Mouse (Mus musculus) hindlimb bud, embryonic 11.5 days (tissue): Measurements from ENCODE around the gene Dusp8.

Experiments
- DNase-seq: peaks from one replicate; pipeline ENCODE4 v3.0.0-alpha.2; 2012; ENCODE audit warnings: low read depth, low spot score; ENCODE audit errors: extremely low spot score

The Dusp8 gene

DNA sequence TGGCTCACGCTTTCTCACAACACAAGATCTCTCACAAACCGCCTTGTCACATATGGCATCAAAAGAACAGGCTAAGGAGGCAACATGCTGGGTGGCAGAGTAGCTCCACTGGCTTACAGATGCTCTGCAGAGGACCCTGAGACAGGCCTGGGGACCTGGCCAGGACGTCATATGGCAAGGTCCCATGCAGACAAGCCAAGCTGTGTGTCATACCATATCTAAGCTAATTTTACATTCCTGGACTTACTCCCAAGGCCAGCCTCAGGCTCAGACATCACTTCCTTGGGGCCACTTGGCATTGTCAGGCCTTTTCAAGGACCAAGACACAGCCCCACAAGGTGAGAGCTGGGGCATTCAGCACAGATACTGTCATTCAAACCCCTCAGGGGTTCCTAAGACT, 40.2 kb downstream of the Dusp8 start:
- DNase-seq: no peak

- DNase-seq: no peak
Measured at GRCm38 (mm10) chr7:142050536-142050935, 45.1 kb downstream of the Dusp8 start.

DNA sequence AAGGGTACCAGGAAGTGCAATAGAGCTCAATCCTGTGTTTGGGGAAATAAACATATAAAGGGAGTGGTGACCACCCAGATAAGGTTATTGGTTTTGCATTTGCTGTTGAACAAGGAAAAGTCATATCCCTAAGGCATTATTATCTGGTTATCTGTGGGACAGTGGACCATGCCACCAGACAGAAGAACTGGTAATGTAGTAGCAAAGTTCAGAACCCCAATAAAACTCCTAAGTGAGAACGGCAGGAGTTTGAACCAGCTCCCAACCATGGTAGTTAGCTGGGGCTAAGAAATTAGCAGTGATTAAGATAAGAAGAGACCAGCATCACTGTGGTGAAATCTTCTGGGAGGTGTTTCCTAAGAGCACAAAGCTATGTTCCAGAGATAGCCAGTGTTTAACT, 49.7 kb downstream of the Dusp8 start:
- no peak for DNase-seq

GRCm38 (mm10) chr7:142045344-142045743, 50.3 kb downstream of the Dusp8 start:
- no peak for DNase-seq

DNA sequence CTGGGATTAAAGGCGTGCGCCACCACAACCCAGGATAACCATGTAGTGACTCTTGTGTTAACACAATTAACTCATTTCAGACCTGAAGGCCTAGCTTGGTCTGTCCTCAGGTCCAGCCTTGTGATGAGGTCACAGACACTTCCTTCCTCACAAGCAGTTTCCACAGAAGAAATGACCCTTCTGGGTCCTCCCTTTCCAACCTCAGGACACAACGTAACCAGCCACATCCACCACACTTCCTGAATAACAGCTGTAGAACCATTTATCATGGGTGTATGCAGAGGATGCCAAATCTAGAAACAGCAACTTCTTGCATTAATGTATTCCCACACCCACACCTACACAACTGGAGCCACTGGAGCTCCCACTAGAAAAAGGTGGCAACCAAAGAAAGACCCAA, 54.9 kb downstream of the Dusp8 start:
- no peak for DNase-seq

- DNase-seq: no peak
Measured at GRCm38 (mm10) chr7:142037553-142038170, 58.0 kb downstream of the Dusp8 start.

GRCm38 (mm10) chr7:142035048-142035811, 60.4 kb downstream of the Dusp8 start:
- no peak for DNase-seq

GRCm38 (mm10) chr7:142034198-142034597, 61.4 kb downstream of the Dusp8 start:
- no peak for DNase-seq

- DNase-seq: no peak
Measured at GRCm38 (mm10) chr7:142030073-142030472, 65.6 kb downstream of the Dusp8 start.
